Mouse (Mus musculus): ENCODE data around the gene Irs2.

- TF ChIP-seq CTCF (IDR thresholded peaks at IDR 0.05; ENCODE audit: insufficient read depth, low read length) (no peak), POLR2A (IDR thresholded peaks at IDR 0.05; ENCODE audit: borderline replicate concordance, extremely low read depth, low read depth, low read length) (peak; percentile 37; the same call in 1 of the 2 replicates)
Measured at GRCm38 (mm10) chr8:10945939-10946740, 62.1 kb downstream of the Irs2 start.
